Mouse (Mus musculus) CH12.LX (cell line): ENCODE measurements around the gene Wdr92.

Source experiments
- HCFC1 ChIP-seq: IDR thresholded peaks from 2 replicates; pipeline ENCODE4 v1.6.1; 2012; ENCODE audit warnings: low read depth, mild to moderate bottlenecking, inconsistent platforms, low read length, improper control_type of control experiment
- JUND ChIP-seq: conservative IDR thresholded peaks from 2 replicates; pipeline ENCODE4 v1.6.1; 2011; ENCODE audit warnings: low read depth, low read length, improper control_type of control experiment
- KAT2A ChIP-seq: IDR thresholded peaks from 2 replicates; pipeline ENCODE4 v1.6.1; 2012; ENCODE audit warnings: low read length, improper control_type of control experiment, inconsistent platforms; ENCODE audit not compliant: insufficient replicate concordance
- MXI1 ChIP-seq: IDR thresholded peaks from 2 replicates; pipeline ENCODE4 v1.6.1; 2011; ENCODE audit warnings: mild to moderate bottlenecking, low read depth, low read length, improper control_type of control experiment
- POLR2A ChIP-seq: IDR thresholded peaks from 2 replicates; pipeline ENCODE4 v1.6.1; 2011; ENCODE audit warnings: low read depth, mild to moderate bottlenecking, improper control_type of control experiment, low read length
- USF2 ChIP-seq: conservative IDR thresholded peaks from 2 replicates; pipeline ENCODE4 v1.6.1; 2011; ENCODE audit warnings: low read depth, low read length, improper control_type of control experiment

GRCm38 (mm10) chr11:17212903-17213509 lies 31.1 kb downstream of the Wdr92 start:
- no peak for TF ChIP-seq POLR2A
- no peak for TF ChIP-seq HCFC1
- TF ChIP-seq MXI1, result no peak
- TF ChIP-seq KAT2A, result no peak
- TF ChIP-seq USF2, result no peak
- TF ChIP-seq JUND, result no peak
